Mouse (Mus musculus): ENCODE data around the gene Crls1. TPM values are rescaled to one million over a fixed set of nuclear protein-coding genes. Genes with fewer than 3 reads are reported as not detected.

Gene Crls1
- polyA plus RNA-seq, 1 experiment from 2014 or later: 34.1 TPM

GRCm38 (mm10) chr2:132880844-132881645, 34.6 kb downstream of the Crls1 start, which contains the start of gene Lrrn4:
TSS of gene Lrrn4 (minus strand) at chr2:132880891.
- Histone ChIP-seq H3K9ac (ENCODE audit: low read depth, low read length) (no peak within 1 kb of the TSS), H3K4me3 (replicated peaks; ENCODE audit: low read depth, low read length) (peak within 1 kb of the TSS; percentile 44), H3K4me2 (ENCODE audit: low read length) (peak within 1 kb of the TSS; percentile 90), H3K27me3 (ENCODE audit: insufficient read depth, low read length) (peaks cover 20% of the 10 kb centered on the region; the same call in 1 of the 2 replicates), H3K4me1 (replicated peaks; ENCODE audit: insufficient read depth, low read length) (0 out of 2 replicates have a peak, but pooled peaks cover 12% of the 10 kb centered on the region), H3K27ac (no peak within 1 kb of the TSS), H3K9me3 (replicated peaks; ENCODE audit: low read length) (no peaks in the 10 kb centered on the region), H3K36me3 (ENCODE audit: insufficient read depth, low read length) (no peaks in the 10 kb centered on the region)
- DNase-seq (ENCODE audit: low spot score) (peak; percentile 11), ATAC-seq (replicated peaks; ENCODE audit: low FRiP score, low read depth) (no peak)
- WGBS: 19% methylated on average over 12 of the region's 12 CpGs
- no peak for TF ChIP-seq CTCF (IDR thresholded peaks at IDR 0.05; ENCODE audit: low read depth)

- no peak overlapping the region for H3K4me2 ChIP-seq (ENCODE audit: low read length)
- TF ChIP-seq CTCF (IDR thresholded peaks at IDR 0.05; ENCODE audit: low read depth): no peak
- 0 out of 2 replicates have a peak, but pooled peaks cover 3% of the 10 kb centered on the region for H3K27me3 ChIP-seq (ENCODE audit: insufficient read depth, low read length)
- 0 out of 2 replicates have a peak, but pooled peaks cover 5% of the 10 kb centered on the region for H3K4me1 ChIP-seq (replicated peaks; ENCODE audit: insufficient read depth, low read length)
- ATAC-seq (replicated peaks; ENCODE audit: low FRiP score, low read depth): peak; percentile 46; the same call in 1 of the 2 replicates
- H3K4me3 ChIP-seq (replicated peaks; ENCODE audit: low read depth, low read length): no peak overlapping the region
- WGBS: 23% methylated on average over 8 of the region's 8 CpGs
- H3K9ac ChIP-seq (ENCODE audit: low read depth, low read length): no peak overlapping the region
- H3K9me3 ChIP-seq (replicated peaks; ENCODE audit: low read length): no peaks in the 10 kb centered on the region
- H3K36me3 ChIP-seq (ENCODE audit: insufficient read depth, low read length): no peaks in the 10 kb centered on the region
- DNase-seq (ENCODE audit: low spot score): peak; percentile 43
- no peak overlapping the region for H3K27ac ChIP-seq
These were observed 38.0 kb downstream of the Crls1 start for GRCm38 (mm10) chr2:132884303-132884967.

GRCm38 (mm10) chr2:132885312-132885711, 38.8 kb downstream of the Crls1 start:
- no peak overlapping the region for H3K4me3 ChIP-seq (replicated peaks; ENCODE audit: low read depth, low read length)
- H3K9ac ChIP-seq (ENCODE audit: low read depth, low read length): no peak overlapping the region
- H3K9me3 ChIP-seq (replicated peaks; ENCODE audit: low read length): no peaks in the 10 kb centered on the region
- DNase-seq (ENCODE audit: low spot score): no peak
- 0 out of 2 replicates have a peak, but pooled peaks cover 3% of the 10 kb centered on the region for H3K27me3 ChIP-seq (ENCODE audit: insufficient read depth, low read length)
- no peak for TF ChIP-seq CTCF (IDR thresholded peaks at IDR 0.05; ENCODE audit: low read depth)
- H3K4me1 ChIP-seq (replicated peaks; ENCODE audit: insufficient read depth, low read length): no peaks in the 10 kb centered on the region
- no peak overlapping the region for H3K27ac ChIP-seq
- no peaks in the 10 kb centered on the region for H3K36me3 ChIP-seq (ENCODE audit: insufficient read depth, low read length)
- no peak overlapping the region for H3K4me2 ChIP-seq (ENCODE audit: low read length)
- WGBS: 90% methylated on average over 7 of the region's 7 CpGs
- no peak for ATAC-seq (replicated peaks; ENCODE audit: low FRiP score, low read depth)

DNA sequence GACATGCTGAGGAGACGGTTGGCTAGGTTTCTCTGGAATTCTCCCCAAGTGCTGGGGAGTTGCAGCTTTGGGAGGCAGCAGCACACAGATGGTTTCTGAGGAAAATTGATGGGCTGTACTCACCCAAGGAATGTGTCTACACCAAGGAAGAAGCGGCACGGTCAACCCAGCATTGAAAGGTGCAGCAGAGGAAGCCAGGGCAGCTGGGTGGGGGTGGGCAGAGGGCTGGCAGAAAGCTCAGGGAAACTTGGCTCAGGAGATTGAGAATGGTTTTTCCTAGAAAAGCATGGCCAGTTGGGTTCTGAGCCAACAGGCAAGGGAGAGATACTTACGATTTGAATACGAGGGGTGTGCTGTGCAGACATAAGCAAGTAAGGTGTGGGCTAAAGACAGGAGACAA, 47.4 kb downstream of the Crls1 start:
- ATAC-seq (replicated peaks; ENCODE audit: low FRiP score, low read depth) (no peak), DNase-seq (ENCODE audit: low spot score) (no peak)
- Histone ChIP-seq H3K9me3 (replicated peaks; ENCODE audit: low read length) (no peaks in the 10 kb centered on the region), H3K4me3 (replicated peaks; ENCODE audit: low read depth, low read length) (no peak overlapping the region), H3K27me3 (ENCODE audit: insufficient read depth, low read length) (no peaks in the 10 kb centered on the region), H3K4me2 (ENCODE audit: low read length) (no peak overlapping the region), H3K4me1 (replicated peaks; ENCODE audit: insufficient read depth, low read length) (no peaks in the 10 kb centered on the region), H3K36me3 (ENCODE audit: insufficient read depth, low read length) (no peaks in the 10 kb centered on the region), H3K27ac (no peak overlapping the region), H3K9ac (ENCODE audit: low read depth, low read length) (no peak overlapping the region)
- TF ChIP-seq CTCF (IDR thresholded peaks at IDR 0.05; ENCODE audit: low read depth): no peak
- 65% methylated on average over 5 of the region's 5 CpGs for WGBS

GRCm38 (mm10) chr2:132898211-132898610, 51.7 kb downstream of the Crls1 start:
- H3K36me3 ChIP-seq (ENCODE audit: insufficient read depth, low read length): no peaks in the 10 kb centered on the region
- 48% methylated on average over 1 of the region's 1 CpGs for WGBS
- H3K27ac ChIP-seq: no peak overlapping the region
- H3K4me1 ChIP-seq (replicated peaks; ENCODE audit: insufficient read depth, low read length): no peaks in the 10 kb centered on the region
- H3K9ac ChIP-seq (ENCODE audit: low read depth, low read length): no peak overlapping the region
- TF ChIP-seq CTCF (IDR thresholded peaks at IDR 0.05; ENCODE audit: low read depth): no peak
- DNase-seq (ENCODE audit: low spot score) (no peak), ATAC-seq (replicated peaks; ENCODE audit: low FRiP score, low read depth) (no peak)
- H3K4me3 ChIP-seq (replicated peaks; ENCODE audit: low read depth, low read length): no peak overlapping the region
- H3K9me3 ChIP-seq (replicated peaks; ENCODE audit: low read length): no peaks in the 10 kb centered on the region
- H3K4me2 ChIP-seq (ENCODE audit: low read length): no peak overlapping the region
- no peaks in the 10 kb centered on the region for H3K27me3 ChIP-seq (ENCODE audit: insufficient read depth, low read length)

DNA sequence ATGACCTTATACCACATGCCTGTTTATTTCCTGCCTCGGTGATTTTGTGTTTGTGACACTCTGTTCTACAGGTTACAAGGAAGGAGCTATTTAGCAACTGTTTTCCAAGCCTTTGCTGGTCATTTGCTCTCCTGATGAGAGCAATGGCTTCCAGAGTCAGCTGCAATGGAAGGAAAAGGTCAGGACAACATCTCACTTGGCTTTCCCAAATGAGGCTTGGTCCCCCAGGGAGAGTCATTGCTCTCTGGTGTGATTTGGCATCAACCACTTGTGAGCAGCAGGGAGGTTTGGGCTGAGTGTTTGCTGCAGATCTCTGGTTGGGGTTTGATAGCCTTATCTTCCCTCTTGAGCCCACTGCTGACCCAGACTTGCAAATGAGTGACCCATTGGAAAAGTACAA, 54.1 kb downstream of the Crls1 start:
- H3K4me1 ChIP-seq (replicated peaks; ENCODE audit: insufficient read depth, low read length): no peaks in the 10 kb centered on the region
- ATAC-seq (replicated peaks; ENCODE audit: low FRiP score, low read depth): no peak
- no peaks in the 10 kb centered on the region for H3K36me3 ChIP-seq (ENCODE audit: insufficient read depth, low read length)
- no peak overlapping the region for H3K9ac ChIP-seq (ENCODE audit: low read depth, low read length)
- no peak overlapping the region for H3K27ac ChIP-seq
- TF ChIP-seq CTCF (IDR thresholded peaks at IDR 0.05; ENCODE audit: low read depth): no peak
- H3K4me2 ChIP-seq (ENCODE audit: low read length): no peak overlapping the region
- H3K4me3 ChIP-seq (replicated peaks; ENCODE audit: low read depth, low read length): no peak overlapping the region
- DNase-seq (ENCODE audit: low spot score): no peak
- H3K27me3 ChIP-seq (ENCODE audit: insufficient read depth, low read length): no peaks in the 10 kb centered on the region
- 91% methylated on average over 1 of the region's 1 CpGs for WGBS
- no peaks in the 10 kb centered on the region for H3K9me3 ChIP-seq (replicated peaks; ENCODE audit: low read length)
